Mouse (Mus musculus) hindbrain, embryonic 10.5 days (tissue): Measurements from ENCODE around the gene Dmrta1. TPM values are rescaled to one million over a fixed set of nuclear protein-coding genes. Genes with fewer than 3 reads are reported as not detected.

Experiments used
- DNase-seq: peaks from one replicate; pipeline ENCODE4 v3.0.0-alpha.2; 2017; ENCODE audit warnings: low spot score
- H3K27ac ChIP-seq: fragments of 300-500 bp; sonication (generic); 2 replicates; pipeline ENCODE4 v1.5.1; 2016; ENCODE audit warnings: mild to moderate bottlenecking, moderate library complexity
- H3K27me3 ChIP-seq: fragments of 300-500 bp; sonication (generic); 2 replicates; pipeline ENCODE4 v1.6.1; 2016; ENCODE audit warnings: mild to moderate bottlenecking; ENCODE audit not compliant: poor library complexity, insufficient read depth, severe bottlenecking
- H3K36me3 ChIP-seq: fragments of 300-500 bp; sonication (generic); 2 replicates; pipeline ENCODE4 v1.6.1; 2016; ENCODE audit warnings: mild to moderate bottlenecking, moderate library complexity
- H3K4me1 ChIP-seq: fragments of 300-500 bp; sonication (generic); replicated peaks from 2 replicates; pipeline ENCODE4 v1.6.1; 2016; ENCODE audit warnings: mild to moderate bottlenecking
- H3K4me3 ChIP-seq: fragments of 300-500 bp; sonication (generic); 2 replicates; pipeline ENCODE4 v1.5.1; 2016; ENCODE audit warnings: mild to moderate bottlenecking, moderate library complexity
- H3K9me3 ChIP-seq: fragments of 300-500 bp; sonication (generic); 2 replicates; pipeline ENCODE4 v1.6.1; 2016; ENCODE audit warnings: mild to moderate bottlenecking, moderate library complexity
- WGBS: fragments of 180-500 bp; shearing (Covaris S2); methylation state at CpG from one replicate; pipeline ENCODE4 v1.1.7; 2016; 5-methylcytosine and 5-hydroxymethylcytosine counted together
- polyA plus RNA-seq: library from polyadenylated mRNA; unstranded; fragments of >200 nt; fragmentation: Nextera tagmentation; extraction: Ambion mirVana; gene quantifications from 2 replicates; pipeline ENCODE4 v1.2.1, GENCODE M21; 2016

Dmrta1 gene
- 0.72 and 0.78 TPM in 2 replicates for polyA plus RNA-seq

GRCm38 (mm10) chr4:89679195-89679594, at the start of gene Dmrta1:
Gene Dmrta1 (plus strand): TSS chr4:89679436.
- H3K4me1 ChIP-seq: peaks cover 25% of the 10 kb centered on the region
- no peaks in the 10 kb centered on the region for H3K27me3 ChIP-seq
- no peak within 1 kb of the TSS; the same call in 1 of the 2 replicates for H3K27ac ChIP-seq
- no peaks in the 10 kb centered on the region for H3K9me3 ChIP-seq
- DNase-seq: no peak
- no peaks in the 10 kb centered on the region for H3K36me3 ChIP-seq
- WGBS: 48% methylated on average over 5 of the region's 5 CpGs
- H3K4me3 ChIP-seq: no peak within 1 kb of the TSS

GRCm38 (mm10) chr4:89630374-89631079, 48.7 kb upstream of the Dmrta1 start:
- no peaks in the 10 kb centered on the region for H3K9me3 ChIP-seq
- no peak overlapping the region for H3K4me3 ChIP-seq
- WGBS: 49% methylated on average over 3 of the region's 3 CpGs
- H3K4me1 ChIP-seq: peaks cover 5% of the 10 kb centered on the region; the same call in 1 of the 2 replicates
- H3K36me3 ChIP-seq: no peaks in the 10 kb centered on the region
- no peak overlapping the region for H3K27ac ChIP-seq
- H3K27me3 ChIP-seq: no peaks in the 10 kb centered on the region
- DNase-seq: no peak

- no peaks in the 10 kb centered on the region for H3K9me3 ChIP-seq
- no peak overlapping the region for H3K4me3 ChIP-seq
- no peak for DNase-seq
- no peaks in the 10 kb centered on the region for H3K36me3 ChIP-seq
- H3K4me1 ChIP-seq: peaks cover 5% of the 10 kb centered on the region; the same call in 1 of the 2 replicates
- 85% methylated on average over 6 of the region's 6 CpGs for WGBS
- no peaks in the 10 kb centered on the region for H3K27me3 ChIP-seq
- H3K27ac ChIP-seq: no peak overlapping the region
These were observed 47.7 kb upstream of the Dmrta1 start for GRCm38 (mm10) chr4:89631560-89631959.

GRCm38 (mm10) chr4:89638651-89639050, 40.6 kb upstream of the Dmrta1 start:
- no peak for DNase-seq
- 55% methylated on average over 6 of the region's 6 CpGs for WGBS
- Histone ChIP-seq H3K4me1 (peaks cover 2% of the 10 kb centered on the region; the same call in 1 of the 2 replicates), H3K9me3 (no peaks in the 10 kb centered on the region), H3K4me3 (no peak overlapping the region), H3K27me3 (no peaks in the 10 kb centered on the region), H3K36me3 (no peaks in the 10 kb centered on the region), H3K27ac (no peak overlapping the region)

- no peaks in the 10 kb centered on the region for H3K9me3 ChIP-seq
- 67% methylated on average over 9 of the region's 9 CpGs for WGBS
- no peak for DNase-seq
- no peak overlapping the region for H3K27ac ChIP-seq
- peaks cover 14% of the 10 kb centered on the region for H3K4me1 ChIP-seq
- H3K36me3 ChIP-seq: no peaks in the 10 kb centered on the region
- H3K4me3 ChIP-seq: no peak overlapping the region
- no peaks in the 10 kb centered on the region for H3K27me3 ChIP-seq
These were observed 34.8 kb upstream of the Dmrta1 start for GRCm38 (mm10) chr4:89644235-89645115.

- H3K36me3 ChIP-seq: no peaks in the 10 kb centered on the region
- WGBS: 72% methylated on average over 20 of the region's 20 CpGs
- H3K4me3 ChIP-seq: no peak overlapping the region
- no peak for DNase-seq
- H3K27ac ChIP-seq: no peak overlapping the region
- H3K4me1 ChIP-seq: peaks cover 12% of the 10 kb centered on the region; the same call in 1 of the 2 replicates
- no peaks in the 10 kb centered on the region for H3K27me3 ChIP-seq
- no peaks in the 10 kb centered on the region for H3K9me3 ChIP-seq
These were observed 28.6 kb upstream of the Dmrta1 start for GRCm38 (mm10) chr4:89650352-89651311.

- Histone ChIP-seq H3K4me3 (no peak overlapping the region), H3K4me1 (peaks cover 12% of the 10 kb centered on the region; the same call in 1 of the 2 replicates), H3K27me3 (no peaks in the 10 kb centered on the region), H3K9me3 (no peaks in the 10 kb centered on the region), H3K27ac (no peak overlapping the region), H3K36me3 (no peaks in the 10 kb centered on the region)
- no peak for DNase-seq
- 67% methylated on average over 2 of the region's 2 CpGs for WGBS
These were observed 27.9 kb upstream of the Dmrta1 start for GRCm38 (mm10) chr4:89651312-89651686.

GRCm38 (mm10) chr4:89651779-89652178, 27.5 kb upstream of the Dmrta1 start:
- no peaks in the 10 kb centered on the region for H3K27me3 ChIP-seq
- peaks cover 12% of the 10 kb centered on the region; the same call in 1 of the 2 replicates for H3K4me1 ChIP-seq
- H3K27ac ChIP-seq: no peak overlapping the region
- DNase-seq: no peak
- no peaks in the 10 kb centered on the region for H3K9me3 ChIP-seq
- no peak overlapping the region for H3K4me3 ChIP-seq
- no peaks in the 10 kb centered on the region for H3K36me3 ChIP-seq
- WGBS: 84% methylated on average over 1 of the region's 1 CpGs

GRCm38 (mm10) chr4:89663406-89663805, 15.8 kb upstream of the Dmrta1 start:
- H3K27me3 ChIP-seq: no peaks in the 10 kb centered on the region
- H3K27ac ChIP-seq: no peak overlapping the region
- 78% methylated on average over 2 of the region's 2 CpGs for WGBS
- H3K36me3 ChIP-seq: no peaks in the 10 kb centered on the region
- no peak for DNase-seq
- no peak overlapping the region for H3K4me3 ChIP-seq
- H3K4me1 ChIP-seq: no peaks in the 10 kb centered on the region
- H3K9me3 ChIP-seq: no peaks in the 10 kb centered on the region

GRCm38 (mm10) chr4:89674711-89675110, 4.5 kb upstream of the Dmrta1 start:
- DNase-seq: no peak
- Histone ChIP-seq H3K36me3 (no peaks in the 10 kb centered on the region), H3K27me3 (no peaks in the 10 kb centered on the region), H3K4me1 (peaks cover 22% of the 10 kb centered on the region), H3K27ac (no peak overlapping the region), H3K4me3 (no peak overlapping the region), H3K9me3 (no peaks in the 10 kb centered on the region)
- 87% methylated on average over 3 of the region's 3 CpGs for WGBS

- Histone ChIP-seq H3K36me3 (no peaks in the 10 kb centered on the region), H3K27me3 (no peaks in the 10 kb centered on the region), H3K27ac (no peak overlapping the region), H3K9me3 (no peaks in the 10 kb centered on the region), H3K4me3 (no peak overlapping the region), H3K4me1 (peaks cover 25% of the 10 kb centered on the region)
- WGBS: 31% methylated on average over 7 of the region's 7 CpGs
- DNase-seq: no peak
These were observed 1.3 kb upstream of the Dmrta1 start for GRCm38 (mm10) chr4:89677903-89678302.

- 64% methylated on average over 5 of the region's 5 CpGs for WGBS
- no peak overlapping the region for H3K27ac ChIP-seq
These were observed 523 bp upstream of the Dmrta1 start for GRCm38 (mm10) chr4:89678713-89679112.

More at GRCm38 (mm10) chr4:89678713-89679112, 523 bp upstream of the Dmrta1 start:
- Histone ChIP-seq H3K4me3 (no peak overlapping the region), H3K27me3 (no peaks in the 10 kb centered on the region), H3K36me3 (no peaks in the 10 kb centered on the region), H3K4me1 (peaks cover 25% of the 10 kb centered on the region), H3K9me3 (no peaks in the 10 kb centered on the region)
- DNase-seq: no peak
